Mouse (Mus musculus) spleen, adult 12 weeks (tissue): Measurements from ENCODE around the gene Gm960.
"Not testable (repeated sequence)": the region's sequence is repeated elsewhere in the genome, so short reads cannot be mapped to it uniquely, and the experiment has no call there.

Experiments used
- DNase-seq: peaks from one replicate; pipeline ENCODE4 v3.0.0; 2022; ENCODE audit warnings: low spot score

The Gm960 gene

GRCm38 (mm10) chr19:4589081-4589480, 109.4 kb downstream of the Gm960 start:
- DNase-seq = no peak

GRCm38 (mm10) chr19:4588430-4588829, 110.0 kb downstream of the Gm960 start:
- no peak for DNase-seq

GRCm38 (mm10) chr19:4587426-4587825, 111.0 kb downstream of the Gm960 start:
- DNase-seq = no peak

GRCm38 (mm10) chr19:4586783-4587182, 111.7 kb downstream of the Gm960 start:
- DNase-seq = not testable (repeated sequence)

- DNase-seq = no peak
Measured at GRCm38 (mm10) chr19:4583856-4584255, 114.6 kb downstream of the Gm960 start.

- DNase-seq = no peak
Measured at GRCm38 (mm10) chr19:4579296-4579695, 119.2 kb downstream of the Gm960 start.

- no peak for DNase-seq
Measured at GRCm38 (mm10) chr19:4578799-4579198, 119.7 kb downstream of the Gm960 start.
